Mouse (Mus musculus) intestine, postnatal 0 days (tissue): ENCODE measurements around the gene Abcb4. TPM values are rescaled to one million over a fixed set of nuclear protein-coding genes. Genes with fewer than 3 reads are reported as not detected.
A peak's percentile ranks its signal among the peaks of the same experiment; 100 is the strongest.
"Not testable (repeated sequence)": the region's sequence is repeated elsewhere in the genome, so short reads cannot be mapped to it uniquely, and the experiment has no call there.

ENCODE experiments used
- ATAC-seq: fragments of 200-750 bp; cut with Nextera tagmentation; 2 replicates; pipeline ENCODE4 v1.8.0; 2017; ENCODE audit warnings: mild to moderate bottlenecking, moderate TSS enrichment, moderate library complexity
- H3K27ac ChIP-seq: fragments of 300-500 bp; sonication (generic); 2 replicates; pipeline ENCODE4 v1.5.1; 2014; ENCODE audit warnings: mild to moderate bottlenecking, low read depth, low read length, moderate library complexity
- H3K27me3 ChIP-seq: fragments of 300-500 bp; sonication (generic); replicated peaks from 2 replicates; pipeline ENCODE4 v1.6.1; 2014; ENCODE audit warnings: low read length, mixed read lengths; ENCODE audit not compliant: control insufficient read depth, insufficient read depth
- H3K36me3 ChIP-seq: fragments of 300-500 bp; sonication (generic); 2 replicates; pipeline ENCODE4 v1.6.1; 2014; ENCODE audit warnings: mild to moderate bottlenecking, moderate library complexity; ENCODE audit not compliant: control insufficient read depth, insufficient read depth
- H3K4me1 ChIP-seq: fragments of 300-500 bp; sonication (generic); replicated peaks from 2 replicates; pipeline ENCODE4 v1.6.1; 2014; ENCODE audit warnings: antibody characterized with exemption, low read length, mixed read lengths; ENCODE audit not compliant: control insufficient read depth, insufficient read depth
- H3K4me2 ChIP-seq: fragments of 300-500 bp; sonication (generic); replicated peaks from 2 replicates; pipeline ENCODE4 v1.6.1; 2014; ENCODE audit warnings: low read depth, mild to moderate bottlenecking, moderate library complexity
- H3K4me3 ChIP-seq: fragments of 300-500 bp; sonication (generic); 2 replicates; pipeline ENCODE4 v1.5.1; 2014; ENCODE audit warnings: low read depth, low read length
- H3K9ac ChIP-seq: fragments of 300-500 bp; sonication (generic); 2 replicates; pipeline ENCODE4 v1.6.1; 2014; ENCODE audit warnings: mild to moderate bottlenecking, low read depth, low read length
- H3K9me3 ChIP-seq: fragments of 300-500 bp; sonication (generic); 2 replicates; pipeline ENCODE4 v1.6.1; 2016; ENCODE audit warnings: mixed run types; ENCODE audit not compliant: control insufficient read depth
- CTCF ChIP-seq: sonication (generic); IDR thresholded peaks from 2 replicates; pipeline ENCODE4 v1.5.1; 2016; ENCODE audit warnings: low read depth, mild to moderate bottlenecking, control low read depth, antibody characterized with exemption, moderate library complexity
- WGBS: fragments of 180-500 bp; shearing (Covaris S2); extraction: QIAGEN DNeasy Blood & Tissue Kit; methylation state at CpG from one replicate; pipeline ENCODE4 v1.1.7; 2014; 5-methylcytosine and 5-hydroxymethylcytosine counted together
- polyA plus RNA-seq: library from polyadenylated mRNA; unstranded; fragments of >200 nt; fragmentation: Nextera tagmentation; extraction: Ambion mirVana; gene quantifications from 2 replicates; pipeline ENCODE4 v1.2.1, GENCODE M21; 2015

Gene Abcb4
- polyA plus RNA-seq, 1 experiment from 2014 or later, result 0.23 TPM

DNA sequence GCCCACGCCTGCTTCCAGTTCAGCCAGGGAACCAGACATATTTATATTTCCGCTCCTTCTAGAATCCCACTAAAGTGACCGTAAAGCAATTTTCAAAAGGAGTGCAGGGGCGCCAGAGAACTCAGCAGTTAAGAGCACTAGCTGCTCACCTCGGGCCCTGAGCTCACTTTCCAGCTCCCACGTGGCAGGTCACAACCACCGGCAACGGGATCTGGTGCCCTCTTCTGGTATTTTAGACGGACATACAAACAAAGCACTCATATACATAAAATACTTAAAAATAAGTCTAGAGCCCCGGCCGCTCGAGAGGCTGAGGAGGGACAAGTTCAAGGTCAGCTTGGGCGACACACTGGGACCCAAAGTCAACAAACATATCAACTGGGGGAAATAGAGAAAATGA, 97.0 kb downstream of the Abcb4 start:
- Histone ChIP-seq H3K27ac (no peak overlapping the region), H3K4me1 (peaks cover 5% of the 10 kb centered on the region; the same call in 1 of the 2 replicates), H3K36me3 (peaks cover 50% of the 10 kb centered on the region), H3K27me3 (no peaks in the 10 kb centered on the region), H3K9me3 (no peaks in the 10 kb centered on the region), H3K4me2 (no peak overlapping the region), H3K4me3 (no peak overlapping the region), H3K9ac (no peak overlapping the region)
- 86% methylated on average over 13 of the region's 13 CpGs for WGBS
- 0 out of 2 replicates have a peak, but pooled peaks have one; percentile 12 for TF ChIP-seq CTCF
- no peak for ATAC-seq

DNA sequence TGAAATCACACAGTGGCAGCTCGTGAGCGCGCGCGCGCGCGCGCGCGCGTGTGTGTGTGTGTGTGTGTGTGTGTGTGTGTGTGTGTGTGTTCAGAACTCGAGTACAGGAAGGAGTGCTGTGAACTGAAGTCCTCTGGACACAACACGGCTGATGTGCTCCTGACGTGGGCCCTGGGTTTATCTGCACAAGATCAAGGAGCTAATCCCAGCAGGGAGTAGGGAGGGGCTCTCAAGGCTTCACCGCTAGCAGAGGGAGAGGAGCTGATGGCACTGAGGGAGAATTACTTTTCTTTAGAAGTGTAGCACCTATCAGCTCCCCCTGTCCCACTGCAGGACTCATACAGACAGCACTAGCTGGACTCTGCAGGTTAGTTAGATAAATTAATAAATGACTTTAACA, 98.1 kb downstream of the Abcb4 start:
- Histone ChIP-seq H3K9me3 (no peaks in the 10 kb centered on the region), H3K36me3 (peaks cover 40% of the 10 kb centered on the region), H3K27ac (no peak overlapping the region), H3K4me2 (no peak overlapping the region), H3K27me3 (no peaks in the 10 kb centered on the region), H3K4me1 (peaks cover 5% of the 10 kb centered on the region; the same call in 1 of the 2 replicates), H3K4me3 (no peak overlapping the region), H3K9ac (no peak overlapping the region)
- TF ChIP-seq CTCF, result no peak
- no peak for ATAC-seq
- 84% methylated on average over 16 of the region's 16 CpGs for WGBS

DNA sequence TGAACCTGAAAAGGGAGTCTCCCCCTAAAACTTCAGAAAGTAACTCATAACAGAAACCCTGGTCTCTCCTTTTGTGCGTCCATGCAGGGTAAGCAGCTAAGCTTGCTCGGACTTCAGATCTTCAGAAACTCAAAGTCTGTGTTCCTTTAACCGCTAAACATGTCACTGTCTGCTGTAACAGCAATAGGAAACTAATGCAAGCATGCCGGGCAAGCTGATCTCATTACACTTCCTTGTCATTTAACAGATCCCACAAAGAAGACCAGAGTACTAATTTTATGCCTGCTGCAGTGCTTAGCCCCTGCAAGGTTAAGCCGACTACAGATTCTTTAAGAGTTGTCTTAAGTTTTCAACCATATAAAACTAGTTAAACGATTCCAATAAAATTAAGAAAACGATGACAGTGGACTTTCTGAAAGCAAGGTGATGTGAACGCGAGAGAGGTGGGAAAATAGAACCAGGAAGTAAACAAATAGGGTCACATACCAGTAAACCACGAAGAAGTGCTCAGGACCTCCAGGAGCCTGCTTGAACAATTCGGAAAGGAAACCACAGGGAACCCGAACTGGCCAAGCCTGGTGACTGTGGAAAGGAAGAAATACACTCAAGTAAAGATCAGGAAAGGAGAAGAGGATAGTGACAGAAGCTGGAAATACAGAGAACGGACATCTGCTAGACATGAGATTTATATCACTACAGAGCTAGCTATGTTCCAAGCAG, 102.6 kb downstream of the Abcb4 start:
- Histone ChIP-seq H3K9me3 (no peaks in the 10 kb centered on the region), H3K4me3 (peak overlapping the region; percentile 80)
- 6% methylated on average over 13 of the region's 13 CpGs for WGBS

DNA sequence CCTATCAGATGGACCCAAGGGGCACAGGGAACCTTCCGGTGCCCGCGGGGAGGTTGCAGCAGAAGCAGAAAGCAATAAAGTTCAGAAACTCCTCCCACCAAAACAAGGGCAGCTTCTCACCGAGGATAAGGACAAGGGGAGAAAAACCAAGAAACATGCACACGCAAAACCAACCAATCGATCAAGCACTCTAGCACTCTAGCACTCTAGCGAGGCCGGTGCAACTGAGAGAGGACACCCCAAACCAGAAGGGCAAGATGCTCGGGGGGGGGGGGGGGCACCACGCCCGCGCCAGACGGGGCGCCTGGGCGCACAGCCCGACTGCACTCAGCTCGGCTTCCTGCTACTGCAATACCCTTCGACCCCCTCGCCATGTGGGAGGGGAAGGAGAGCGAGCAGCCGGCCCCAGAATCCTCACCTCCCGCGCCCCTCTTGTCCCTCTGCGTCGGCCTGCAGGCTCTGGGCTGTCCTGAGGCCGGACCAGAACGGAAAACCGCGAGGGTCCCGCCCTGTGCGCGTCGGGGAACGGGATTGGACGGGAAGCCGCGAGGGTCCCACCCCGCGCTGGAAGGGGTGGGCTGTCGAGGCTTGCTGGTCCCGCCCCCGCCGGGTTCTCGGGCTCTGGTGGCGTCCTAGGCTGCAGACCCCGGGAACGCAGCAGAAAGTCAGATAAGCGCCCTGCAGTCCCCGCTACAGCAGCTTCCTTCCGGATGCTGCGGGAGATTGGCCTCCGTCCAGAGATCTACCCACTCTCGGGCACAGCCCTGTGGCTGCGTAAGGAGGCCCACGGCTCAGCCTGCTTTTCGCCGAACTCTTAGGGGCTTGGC, 103.4 kb downstream of the Abcb4 start, which contains the start of gene Crot:
Crot (minus strand) TSS at position 639 of the 827 bp plus-strand sequence.
- peak within 1 kb of the TSS; percentile 93 for H3K9ac ChIP-seq
- peak; percentile 39 for TF ChIP-seq CTCF
- H3K4me3 ChIP-seq, result peak within 1 kb of the TSS; percentile 80
- H3K27me3 ChIP-seq, result no peaks in the 10 kb centered on the region
- H3K27ac ChIP-seq, result peak within 1 kb of the TSS; percentile 96
- ATAC-seq, result peak; percentile 94
- H3K4me2 ChIP-seq, result peak within 1 kb of the TSS; percentile 68
- peaks cover 4% of the 10 kb centered on the region; the same call in 1 of the 2 replicates for H3K36me3 ChIP-seq
- WGBS, result under 1% methylated on average over 57 of the region's 57 CpGs
- H3K9me3 ChIP-seq, result no peaks in the 10 kb centered on the region
- peaks cover 8% of the 10 kb centered on the region; the same call in 1 of the 2 replicates for H3K4me1 ChIP-seq

More for the DNA sequence above, 102.6 kb downstream of the Abcb4 start:
- no peak for ATAC-seq
- Histone ChIP-seq H3K27ac (peak overlapping the region; percentile 96), H3K9ac (peak overlapping the region; percentile 93), H3K4me1 (peaks cover 8% of the 10 kb centered on the region; the same call in 1 of the 2 replicates), H3K4me2 (peak overlapping the region; percentile 68), H3K36me3 (peaks cover 12% of the 10 kb centered on the region), H3K27me3 (no peaks in the 10 kb centered on the region)
- no peak for TF ChIP-seq CTCF

DNA sequence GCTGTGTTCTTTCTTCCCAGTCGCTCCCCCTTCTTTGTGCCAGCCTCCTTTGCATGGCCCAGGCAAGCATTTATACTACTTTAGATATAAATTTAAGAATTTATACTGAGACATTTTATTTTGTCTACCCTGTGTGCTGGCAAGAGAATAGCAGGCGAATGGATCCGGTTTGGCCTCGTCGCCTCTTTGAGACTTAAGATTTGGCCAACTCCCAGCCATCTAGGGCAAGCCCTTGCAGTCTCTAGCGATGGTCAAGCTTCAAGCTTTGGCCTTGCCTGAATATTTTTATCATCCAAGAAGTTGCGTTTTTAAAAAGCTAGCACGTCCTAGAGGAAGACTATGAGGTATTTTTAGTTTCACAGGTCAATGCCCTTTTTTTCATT, 104.0 kb downstream of the Abcb4 start:
- no peaks in the 10 kb centered on the region for H3K9me3 ChIP-seq
- peak overlapping the region; percentile 96 for H3K27ac ChIP-seq
- ATAC-seq, result no peak
- peak overlapping the region; percentile 68 for H3K4me2 ChIP-seq
- WGBS, result 7% methylated on average over 8 of the region's 8 CpGs
- H3K4me3 ChIP-seq, result peak overlapping the region; percentile 80
- H3K4me1 ChIP-seq, result peaks cover 8% of the 10 kb centered on the region; the same call in 1 of the 2 replicates
- H3K36me3 ChIP-seq, result no peaks in the 10 kb centered on the region; the same call in 1 of the 2 replicates
- TF ChIP-seq CTCF, result no peak; the same call in 1 of the 2 replicates
- H3K9ac ChIP-seq, result peak overlapping the region; percentile 93
- no peaks in the 10 kb centered on the region for H3K27me3 ChIP-seq

DNA sequence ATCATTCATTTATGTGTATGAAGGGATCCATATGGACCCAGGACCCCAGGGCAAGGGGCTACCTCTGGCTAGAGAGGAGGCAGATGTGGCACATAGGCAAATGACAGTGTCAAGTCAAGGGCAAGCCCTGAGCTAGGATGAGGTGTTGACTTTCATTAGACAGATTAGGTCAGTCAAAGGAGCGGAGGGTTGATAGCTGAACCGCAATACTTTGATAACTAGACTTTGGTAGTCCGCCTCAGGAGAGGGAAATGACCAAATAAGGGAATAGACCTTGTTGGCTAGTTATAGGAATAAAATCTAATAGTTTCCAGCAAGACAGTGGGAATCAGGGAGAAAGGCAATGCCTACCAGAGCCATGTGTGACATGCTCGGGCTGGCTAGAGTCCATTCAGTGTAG, 105.6 kb downstream of the Abcb4 start:
- no peak overlapping the region for H3K4me3 ChIP-seq
- H3K27ac ChIP-seq, result peak overlapping the region; percentile 88
- no peaks in the 10 kb centered on the region for H3K36me3 ChIP-seq
- H3K9ac ChIP-seq, result no peak overlapping the region
- ATAC-seq, result no peak
- no peaks in the 10 kb centered on the region for H3K27me3 ChIP-seq
- H3K4me2 ChIP-seq, result peak overlapping the region; percentile 27
- WGBS, result 39% methylated on average over 4 of the region's 4 CpGs
- no peak for TF ChIP-seq CTCF
- H3K4me1 ChIP-seq, result peaks cover 8% of the 10 kb centered on the region; the same call in 1 of the 2 replicates
- no peaks in the 10 kb centered on the region for H3K9me3 ChIP-seq

DNA sequence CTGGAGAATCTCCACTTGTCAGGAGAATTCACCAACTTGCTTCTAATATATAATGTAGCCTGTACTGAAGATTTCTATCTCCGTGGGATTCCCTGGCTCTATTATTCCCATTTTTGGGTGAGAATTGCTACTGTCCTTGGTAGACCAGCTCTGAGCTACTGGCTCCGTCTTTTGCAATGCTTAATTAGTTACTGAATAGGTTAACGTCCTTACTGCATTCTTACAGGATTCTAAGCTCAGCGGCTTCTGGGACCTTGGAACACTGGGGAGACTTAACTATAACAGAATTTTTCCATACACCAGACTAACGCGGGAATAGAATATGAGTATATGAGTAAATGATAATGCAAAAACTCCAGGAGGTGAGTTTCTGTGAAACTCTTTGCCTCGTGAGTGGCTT, 106.5 kb downstream of the Abcb4 start:
- H3K9ac ChIP-seq, H3K27me3 ChIP-seq, H3K4me1 ChIP-seq, H3K9me3 ChIP-seq, H3K36me3 ChIP-seq, ATAC-seq, H3K4me3 ChIP-seq: not testable (repeated sequence)
- WGBS, result 27% methylated on average over 7 of the region's 7 CpGs
- Histone ChIP-seq H3K27ac (peak overlapping the region; percentile 42), H3K4me2 (peak overlapping the region; percentile 27; the same call in 1 of the 2 replicates)

DNA sequence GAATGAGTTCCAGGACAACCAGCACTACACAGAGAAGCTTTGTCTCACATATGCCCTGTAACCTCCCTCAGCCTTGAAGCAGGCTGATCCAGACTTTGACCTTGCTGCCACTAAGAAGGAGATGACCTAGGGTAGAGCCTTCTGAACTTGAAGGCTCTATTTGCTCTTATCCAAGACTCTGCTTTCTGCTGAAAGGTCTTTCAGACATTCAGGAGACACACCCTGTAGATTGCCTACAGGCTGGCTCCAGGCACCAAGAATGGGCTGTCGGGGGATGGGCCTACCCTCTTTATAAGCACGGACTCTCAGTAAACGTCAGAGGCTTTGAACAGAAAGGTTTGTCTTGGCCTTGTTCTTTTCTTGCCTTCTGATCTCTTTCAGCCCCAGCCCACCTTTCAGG, 113.1 kb downstream of the Abcb4 start:
- H3K4me3 ChIP-seq, H3K36me3 ChIP-seq, H3K27ac ChIP-seq, H3K4me1 ChIP-seq, H3K9me3 ChIP-seq, H3K9ac ChIP-seq, H3K4me2 ChIP-seq, H3K27me3 ChIP-seq: not testable (repeated sequence)
- 40% methylated on average over 3 of the region's 3 CpGs for WGBS
- ATAC-seq, result peak; percentile 69; the same call in 1 of the 2 replicates
